In genomic region chr2:166757969-166758368, GRCm38 (mm10) we compare ENCODE assay signal across 23 mouse cellular contexts.
"Had no signal": no experiment of that assay in that cellular context is flagged by ENCODE, and none has a peak within 500 bp of the region (broad histone marks: within the 10 kb centered on the region; RNA-seq: fewer than 3 reads in every experiment).

No protein-coding gene starts in this region.

- H3K9me3 ChIP-seq: limb, embryonic 12.5 days; limb, embryonic 15.5 days; lung, embryonic 15.5 days; neural tube, embryonic 12.5 days; neural tube, embryonic 15.5 days; stomach, embryonic 15.5 days had no signal

- H3K4me3 ChIP-seq: layer of hippocampus, adult 2 months; limb, embryonic 12.5 days; limb, embryonic 15.5 days; lung, embryonic 15.5 days; neural tube, embryonic 12.5 days; neural tube, embryonic 15.5 days; stomach, embryonic 15.5 days had no signal

- H3K27ac ChIP-seq: kidney, postnatal 0 days; layer of hippocampus, adult 2 months; limb, embryonic 12.5 days; limb, embryonic 15.5 days; liver, embryonic 14.5 days; lung, embryonic 15.5 days; neural tube, embryonic 12.5 days; neural tube, embryonic 15.5 days; stomach, embryonic 15.5 days had no signal

- H3K36me3 ChIP-seq: limb, embryonic 12.5 days; limb, embryonic 15.5 days; lung, embryonic 15.5 days; neural tube, embryonic 12.5 days; neural tube, embryonic 15.5 days; stomach, embryonic 15.5 days had no signal

- DNase-seq: kidney, postnatal 25 days; layer of hippocampus, adult 9-11 months; lung, adult 18-20 months; lung, postnatal 14 days; lung, postnatal 4 days; midbrain, embryonic 14.5 days; right cerebral cortex, adult 18-20 months; right cerebral cortex, postnatal 14 days; right cerebral cortex, postnatal 4 days; thymus, adult 2 months; thymus, postnatal 14 days; thymus, postnatal 4 days had no signal

- H3K9ac ChIP-seq: limb, embryonic 12.5 days; limb, embryonic 15.5 days; liver, embryonic 14.5 days; lung, embryonic 15.5 days; neural tube, embryonic 12.5 days; neural tube, embryonic 15.5 days; stomach, embryonic 15.5 days had no signal

- H3K4me2 ChIP-seq: limb, embryonic 12.5 days; limb, embryonic 15.5 days; liver, embryonic 11.5 days; lung, embryonic 15.5 days; midbrain, embryonic 11.5 days; neural tube, embryonic 12.5 days; neural tube, embryonic 15.5 days; stomach, embryonic 15.5 days had no signal

- H3K27me3 ChIP-seq: limb, embryonic 15.5 days; lung, embryonic 15.5 days; neural tube, embryonic 12.5 days; neural tube, embryonic 15.5 days; stomach, embryonic 15.5 days had no signal

- H3K4me1 ChIP-seq: lung, embryonic 15.5 days; neural tube, embryonic 15.5 days; stomach, embryonic 15.5 days had no signal
